Mouse (Mus musculus): ENCODE results near the gene Grap2.

The Grap2 gene

GRCm38 (mm10) chr15:80572291-80572690, at the start of gene Grap2:
Gene Grap2 (plus strand): TSS chr15:80572594.
- peak; percentile 60 to 67 for DNase-seq

GRCm38 (mm10) chr15:80529955-80530869, 42.2 kb upstream of the Grap2 start:
- DNase-seq, result no peak

- no peak for DNase-seq
Observed at GRCm38 (mm10) chr15:80531026-80531425, 41.4 kb upstream of the Grap2 start.

GRCm38 (mm10) chr15:80532281-80533072, 39.9 kb upstream of the Grap2 start:
- no peak for DNase-seq

- DNase-seq, result no peak
Observed at GRCm38 (mm10) chr15:80533274-80533673, 39.1 kb upstream of the Grap2 start.

- DNase-seq, result no peak
Observed at GRCm38 (mm10) chr15:80536051-80536450, 36.3 kb upstream of the Grap2 start.

- DNase-seq, result no peak
Observed at GRCm38 (mm10) chr15:80538075-80538474, 34.3 kb upstream of the Grap2 start.

- DNase-seq, result no peak
Observed at GRCm38 (mm10) chr15:80538671-80539340, 33.6 kb upstream of the Grap2 start.

GRCm38 (mm10) chr15:80544115-80544514, 28.3 kb upstream of the Grap2 start:
- DNase-seq, result no peak

GRCm38 (mm10) chr15:80545430-80545829, 27.0 kb upstream of the Grap2 start:
- DNase-seq, result no peak

GRCm38 (mm10) chr15:80554860-80555822, 17.3 kb upstream of the Grap2 start:
- DNase-seq, result no peak

GRCm38 (mm10) chr15:80556021-80556420, 16.4 kb upstream of the Grap2 start:
- DNase-seq, result no peak

- DNase-seq, result no peak
Observed at GRCm38 (mm10) chr15:80557745-80558144, 14.6 kb upstream of the Grap2 start.

GRCm38 (mm10) chr15:80559534-80559933, 12.9 kb upstream of the Grap2 start:
- no peak for DNase-seq

- no peak for DNase-seq
Observed at GRCm38 (mm10) chr15:80559978-80560377, 12.4 kb upstream of the Grap2 start.

- DNase-seq, result no peak
Observed at GRCm38 (mm10) chr15:80560646-80561580, 11.5 kb upstream of the Grap2 start.

- DNase-seq, result no peak
Observed at GRCm38 (mm10) chr15:80562446-80562845, 9.9 kb upstream of the Grap2 start.

- no peak for DNase-seq
Observed at GRCm38 (mm10) chr15:80563634-80564208, 8.7 kb upstream of the Grap2 start.

- DNase-seq, result no peak
Observed at GRCm38 (mm10) chr15:80565106-80565665, 7.2 kb upstream of the Grap2 start, which contains the start of gene Enthd1. Gene Enthd1 (minus strand): TSS chr15:80565156.

GRCm38 (mm10) chr15:80566696-80567095, 5.7 kb upstream of the Grap2 start:
- DNase-seq, result no peak
